Mouse (Mus musculus) brain, embryonic 18.5 days (tissue): Measurements from ENCODE around the gene Kif1a.

Experiments
- DNase-seq: peaks from one replicate; pipeline ENCODE4 v3.0.0-alpha.2; 2012; ENCODE audit warnings: low read depth, low spot score

Gene Kif1a

GRCm38 (mm10) chr1:93020602-93021001, 81.1 kb downstream of the Kif1a start:
- no peak for DNase-seq

- no peak for DNase-seq
These were observed 83.0 kb downstream of the Kif1a start for GRCm38 (mm10) chr1:93018716-93019115.

GRCm38 (mm10) chr1:93015136-93015535, 86.6 kb downstream of the Kif1a start:
- DNase-seq: no peak

GRCm38 (mm10) chr1:93014460-93014859, 87.3 kb downstream of the Kif1a start:
- DNase-seq: no peak

- no peak for DNase-seq
These were observed 88.4 kb downstream of the Kif1a start for GRCm38 (mm10) chr1:93013367-93013766.

- DNase-seq: no peak
These were observed 89.6 kb downstream of the Kif1a start for GRCm38 (mm10) chr1:93012103-93012585.

- DNase-seq: no peak
These were observed 91.0 kb downstream of the Kif1a start for GRCm38 (mm10) chr1:93010731-93011130.

- DNase-seq: no peak
These were observed 92.6 kb downstream of the Kif1a start for GRCm38 (mm10) chr1:93009196-93009595.

GRCm38 (mm10) chr1:93006061-93006460, 95.7 kb downstream of the Kif1a start, which contains the start of gene Aqp12:
TSS of gene Aqp12 (plus strand) at chr1:93006334.
- DNase-seq: no peak

GRCm38 (mm10) chr1:92992880-92993279, 108.9 kb downstream of the Kif1a start:
- DNase-seq: no peak

- no peak for DNase-seq
These were observed 109.4 kb downstream of the Kif1a start for GRCm38 (mm10) chr1:92992214-92992855.

- DNase-seq: no peak
These were observed 111.9 kb downstream of the Kif1a start for GRCm38 (mm10) chr1:92989891-92990290.

- no peak for DNase-seq
These were observed 112.9 kb downstream of the Kif1a start for GRCm38 (mm10) chr1:92988894-92989293.

GRCm38 (mm10) chr1:92984999-92985398, 116.8 kb downstream of the Kif1a start:
- no peak for DNase-seq

- no peak for DNase-seq
These were observed 118.7 kb downstream of the Kif1a start for GRCm38 (mm10) chr1:92982931-92983605.

GRCm38 (mm10) chr1:92981056-92981845, 120.5 kb downstream of the Kif1a start:
- DNase-seq: no peak

- no peak for DNase-seq
These were observed 122.6 kb downstream of the Kif1a start for GRCm38 (mm10) chr1:92979073-92979602.

GRCm38 (mm10) chr1:92978645-92979044, 123.1 kb downstream of the Kif1a start:
- no peak for DNase-seq

- DNase-seq: no peak
These were observed 125.6 kb downstream of the Kif1a start for GRCm38 (mm10) chr1:92976141-92976566.

GRCm38 (mm10) chr1:92972854-92973253, 128.9 kb downstream of the Kif1a start:
- DNase-seq: no peak

GRCm38 (mm10) chr1:92971879-92972795, 129.6 kb downstream of the Kif1a start:
- no peak for DNase-seq
